Mouse (Mus musculus): ENCODE measurements at regions not wholly inside any gene's neighbourhood (a gene's known extent, or its start where the extent isn't known, plus 50 kb on each side); places are given as distances from the start of the nearest gene placed in this dataset.
A peak's percentile ranks its signal among the peaks of the same experiment; 100 is the strongest.
"Not testable (repeated sequence)": the region's sequence is repeated elsewhere in the genome, so short reads cannot be mapped to it uniquely, and the experiment has no call there.

DNA sequence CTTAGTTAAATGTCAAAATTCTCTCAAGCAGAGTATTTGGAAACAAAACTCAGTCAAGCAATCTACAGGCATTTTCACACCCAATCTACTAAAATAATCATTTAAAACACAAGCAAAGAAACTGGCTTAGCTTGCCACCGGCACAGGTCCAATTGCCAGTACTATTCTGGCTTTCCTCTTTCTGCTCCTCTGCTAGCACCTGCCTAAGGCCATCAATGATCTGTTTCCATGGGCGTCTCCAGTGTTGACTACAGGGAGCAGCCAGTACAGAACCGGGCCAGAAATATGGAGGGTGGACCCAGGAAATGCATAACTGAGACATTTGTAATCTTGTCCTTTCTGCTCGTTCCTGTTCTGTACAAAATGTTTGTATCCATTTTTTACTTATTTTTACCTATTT lies 96.4 kb upstream of the C6 start:
- DNase-seq = no peak

DNA sequence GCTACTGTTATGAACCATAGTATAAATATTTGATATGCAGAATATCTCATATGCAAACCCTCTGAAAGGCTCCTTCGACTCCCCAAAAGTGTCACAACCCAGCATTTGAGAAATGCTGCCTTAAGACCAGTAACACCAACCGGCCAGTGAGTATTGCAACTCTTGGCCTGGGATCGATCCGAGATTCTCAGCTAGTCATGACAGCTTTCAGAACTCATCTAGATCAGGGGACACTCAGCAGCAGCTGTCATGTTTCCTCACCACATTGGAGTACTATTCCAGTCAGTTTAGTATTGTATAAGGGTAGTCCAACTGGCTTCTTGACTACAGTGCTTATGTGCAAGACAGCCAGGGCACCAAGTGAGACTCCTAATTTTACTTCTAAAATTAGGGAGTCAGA lies 85.3 kb upstream of the C6 start:
- DNase-seq = no peak

GRCm38 (mm10) chr15:4642859-4643258 lies 84.1 kb upstream of the C6 start:
- no peak for DNase-seq

GRCm38 (mm10) chr15:4643888-4644606 lies 82.9 kb upstream of the C6 start:
- DNase-seq = no peak

- no peak for DNase-seq
These were observed 78.3 kb upstream of the C6 start for GRCm38 (mm10) chr15:4648626-4649025.

GRCm38 (mm10) chr15:4653706-4654105 lies 73.3 kb upstream of the C6 start:
- peak; percentile 34 for DNase-seq

DNA sequence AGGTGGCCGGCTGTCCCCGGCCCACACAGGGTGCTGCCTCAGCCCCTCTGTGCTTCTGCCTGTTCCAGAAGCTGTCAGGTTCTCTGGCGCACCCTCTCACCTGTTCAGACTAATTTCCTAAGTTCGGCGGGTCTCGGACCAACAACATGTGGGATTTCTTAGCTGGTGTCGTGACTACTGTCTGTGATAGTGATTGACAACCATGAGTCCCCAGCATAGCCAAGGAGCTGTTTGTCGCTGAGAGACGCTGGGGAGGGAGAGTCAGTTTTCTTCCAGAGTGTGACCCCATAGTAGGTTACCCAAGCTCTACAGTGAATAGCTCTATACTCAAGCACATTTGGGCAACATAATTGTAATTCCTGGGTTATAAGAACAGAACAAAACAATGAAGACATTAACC lies 54.1 kb upstream of the C6 start:
- not testable (repeated sequence) for DNase-seq

All from kidney, adult 9 months (tissue).